Mouse (Mus musculus): ENCODE data around the gene Fam118b.

The Fam118b gene

DNA sequence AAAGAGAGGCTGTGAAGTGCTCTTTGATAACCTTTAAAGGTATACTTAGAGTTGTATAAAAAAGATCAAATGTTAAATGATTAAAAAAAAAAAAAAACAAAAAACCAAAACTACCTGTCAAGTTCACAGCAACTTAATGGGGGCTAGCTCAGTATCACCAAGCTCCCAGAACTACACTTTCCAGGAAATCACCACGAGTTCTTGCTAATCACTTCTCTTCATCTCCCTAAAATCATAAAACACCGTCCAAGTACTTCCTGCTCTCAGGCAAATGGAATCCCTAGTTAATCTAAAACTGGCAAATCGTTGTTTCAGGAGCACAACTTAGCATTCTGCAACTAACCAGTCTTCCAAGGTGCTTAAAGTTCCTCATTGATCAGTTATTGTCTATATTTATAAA is 3.1 kb downstream of the Fam118b start:
- in situ Hi-C loops (cut with MboI), result no loop called here

DNA sequence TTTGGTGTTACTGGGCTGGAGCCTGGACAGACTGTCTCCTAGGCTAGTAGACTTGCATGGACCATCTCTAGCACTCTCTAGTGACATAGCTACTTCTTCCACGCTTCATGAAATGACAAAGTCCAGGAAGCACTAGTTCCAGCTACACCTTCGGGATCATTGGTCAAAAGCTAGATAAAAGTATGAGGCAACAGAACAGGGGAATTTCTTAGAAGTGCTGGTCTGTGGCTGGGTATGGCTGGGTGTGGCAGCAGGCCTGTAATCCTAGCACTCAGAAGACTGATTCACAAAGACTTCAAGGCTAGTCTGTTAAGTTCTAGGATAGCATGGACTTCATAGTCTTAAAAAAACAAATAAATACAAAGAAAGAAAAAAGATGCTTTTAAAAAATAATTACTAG is 4.2 kb downstream of the Fam118b start:
- in situ Hi-C loops (cut with MboI), result no loop called here

DNA sequence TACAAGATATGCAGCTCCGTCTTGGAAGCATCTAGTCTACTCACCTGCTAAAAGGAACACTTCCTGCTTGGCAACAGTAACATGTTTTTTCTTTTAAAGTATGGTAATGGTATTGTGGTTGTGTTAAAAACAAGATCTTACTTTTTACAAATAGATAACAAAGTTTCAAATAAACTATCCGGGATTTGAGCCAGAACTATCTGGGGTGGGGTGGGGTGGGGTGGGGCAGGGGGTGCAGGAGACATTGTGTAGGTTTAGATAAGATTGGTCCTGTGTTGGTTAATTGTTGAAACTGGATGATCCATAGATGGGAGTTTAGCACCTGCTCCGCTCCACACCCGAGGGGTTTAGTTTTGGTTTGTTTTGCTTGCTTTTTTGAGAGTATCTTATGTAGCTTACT is 5.2 kb downstream of the Fam118b start:
- in situ Hi-C loops (cut with MboI), result no loop called here

DNA sequence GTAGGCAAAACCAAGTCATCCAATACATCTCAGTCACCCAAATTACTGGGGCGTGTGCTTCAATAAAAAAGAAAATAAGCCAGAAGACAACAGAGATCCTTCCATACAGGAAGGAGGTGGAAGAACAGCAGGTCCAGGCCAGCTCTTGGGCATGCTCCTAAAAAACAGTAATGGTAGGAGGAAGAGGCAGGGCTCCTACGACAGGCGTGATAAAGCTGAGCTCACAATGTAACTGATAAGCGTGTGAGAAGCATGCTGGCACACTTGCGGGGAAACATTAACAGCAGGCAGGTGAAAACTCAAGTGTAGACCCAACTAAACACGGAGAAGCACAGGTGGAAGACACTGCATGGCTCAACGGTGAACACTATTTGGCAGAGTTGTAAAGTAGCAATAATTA is 10.2 kb downstream of the Fam118b start:
- in situ Hi-C loops (cut with MboI), result no loop called here

DNA sequence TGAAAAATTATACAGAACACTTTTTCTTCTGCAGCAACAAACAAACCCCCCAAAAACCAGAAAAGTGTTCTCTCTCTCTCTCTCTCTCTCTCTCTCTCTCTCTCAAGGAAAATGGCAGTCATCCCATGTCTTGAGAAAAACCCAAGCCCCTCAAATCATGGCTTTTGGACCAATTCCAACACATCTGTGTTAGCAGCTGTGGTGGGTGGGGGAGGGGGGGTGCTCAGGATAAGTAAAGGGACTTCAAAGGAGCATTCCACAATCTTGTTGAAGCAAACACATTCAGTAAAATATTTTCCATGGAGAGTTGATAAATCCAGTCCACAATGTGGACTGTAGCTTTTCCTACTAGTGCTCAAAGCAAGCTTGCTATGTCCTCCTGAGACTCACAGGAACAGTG is 18.1 kb downstream of the Fam118b start:
- in situ Hi-C loops (cut with MboI), result no loop called here

DNA sequence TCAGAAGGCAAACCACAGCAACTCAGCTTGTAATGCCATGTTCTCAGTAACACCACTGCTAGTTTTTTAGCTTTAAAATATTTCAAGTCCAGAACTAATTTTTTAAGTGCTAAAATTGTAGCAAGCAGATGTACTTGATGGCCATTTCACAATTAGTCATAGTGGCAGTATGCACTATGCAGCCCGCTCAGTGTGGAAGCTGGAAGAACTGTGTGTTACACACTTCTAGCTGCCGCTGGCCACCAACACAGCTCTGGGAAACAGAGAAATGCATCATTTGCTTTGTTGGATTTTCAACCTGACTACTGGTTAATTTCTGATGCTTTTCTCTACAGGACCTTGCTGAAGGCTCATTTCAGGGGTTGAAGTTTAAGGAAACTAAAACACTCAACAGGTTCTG is 20.2 kb downstream of the Fam118b start:
- in situ Hi-C loops (cut with MboI), result no loop called here

DNA sequence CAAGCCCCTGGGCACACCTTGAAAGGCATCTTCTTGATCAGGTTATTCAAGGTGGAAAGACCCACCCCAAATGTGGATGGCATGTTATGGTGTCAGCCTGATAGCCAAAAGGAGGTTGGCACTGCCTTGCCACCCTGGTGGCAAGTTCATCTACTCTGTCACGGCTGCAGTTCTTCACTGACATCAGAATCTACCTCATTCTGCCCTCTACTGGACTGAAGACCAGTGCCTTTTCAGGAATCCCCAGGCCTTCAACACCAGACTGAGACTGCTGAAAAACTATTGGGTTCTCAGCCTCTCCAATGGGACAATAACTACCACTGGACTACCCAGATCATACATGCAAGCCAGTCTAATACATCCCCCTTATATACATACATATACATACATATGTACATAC is 27.9 kb downstream of the Fam118b start:
- in situ Hi-C loops (cut with MboI), result no loop called here

DNA sequence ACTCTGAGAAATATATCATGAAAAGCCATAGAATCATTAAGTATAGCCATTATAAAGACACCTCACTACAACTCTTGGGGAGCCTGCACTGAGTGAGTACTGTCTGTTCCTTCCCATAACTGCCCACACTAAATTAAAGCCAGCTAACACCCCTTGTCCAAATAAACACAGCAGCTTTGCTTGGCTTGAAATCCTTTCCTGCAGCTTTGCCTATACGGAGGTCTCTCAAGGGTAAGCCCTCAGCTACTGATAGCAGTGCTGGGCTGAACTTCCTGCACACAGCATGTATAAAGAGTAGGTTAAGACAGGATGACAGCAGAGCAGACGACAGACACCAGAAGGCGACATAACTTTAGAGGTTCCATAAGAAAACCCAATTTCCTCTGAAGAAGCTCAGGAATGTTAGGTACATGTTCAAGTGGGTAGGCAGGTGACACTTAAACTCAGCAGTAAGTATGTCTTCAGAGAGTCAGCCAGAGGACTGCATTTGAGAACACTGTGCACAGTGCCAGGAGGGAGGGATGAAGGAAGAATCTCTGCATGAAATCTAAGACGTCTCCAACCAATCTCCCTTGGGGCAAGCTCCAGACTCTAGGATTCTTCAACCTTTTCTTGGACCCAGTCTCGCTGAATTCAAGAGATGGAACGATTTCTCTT is 28.6 kb downstream of the Fam118b start:
- in situ Hi-C loops (cut with MboI), result no loop called here

DNA sequence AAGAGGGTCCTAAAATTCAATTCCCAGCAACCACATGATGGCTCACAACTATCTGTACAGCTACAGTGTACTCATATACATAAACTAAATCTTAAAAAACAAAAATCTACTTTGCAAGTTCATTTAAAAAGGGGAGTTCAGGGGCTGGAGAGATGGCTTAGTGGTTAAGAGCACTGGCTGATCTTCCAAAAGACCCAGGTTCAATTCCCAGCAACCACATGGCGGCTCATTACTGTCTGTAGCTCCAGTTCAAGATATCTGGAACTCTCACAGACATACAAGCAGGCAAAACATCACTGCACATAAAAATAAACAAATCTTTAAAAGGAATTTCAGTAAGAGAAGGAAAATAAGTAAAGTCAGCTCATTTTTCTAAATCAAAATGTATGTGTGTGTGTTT is 29.2 kb downstream of the Fam118b start:
- in situ Hi-C loops (cut with MboI), result no loop called here

DNA sequence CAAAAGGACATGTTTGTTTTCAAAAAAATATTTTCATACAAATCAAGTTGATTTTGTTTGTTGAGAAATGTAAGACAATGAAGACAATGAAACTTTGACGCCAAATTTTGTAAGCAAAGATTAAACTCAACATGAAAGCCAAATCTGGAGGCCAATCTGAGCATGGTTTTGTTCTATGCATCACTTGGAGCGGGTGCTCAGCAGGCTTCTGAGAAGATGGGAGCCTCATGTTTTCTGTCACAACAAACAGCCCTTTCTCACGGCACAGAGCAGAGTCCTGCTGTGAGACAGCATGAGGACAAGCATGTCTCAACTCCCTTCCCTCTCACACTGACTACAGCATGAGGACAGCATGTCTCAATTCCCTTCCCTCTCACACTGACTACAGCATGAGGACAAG is 31.6 kb downstream of the Fam118b start:
- in situ Hi-C loops (cut with MboI), result no loop called here

DNA sequence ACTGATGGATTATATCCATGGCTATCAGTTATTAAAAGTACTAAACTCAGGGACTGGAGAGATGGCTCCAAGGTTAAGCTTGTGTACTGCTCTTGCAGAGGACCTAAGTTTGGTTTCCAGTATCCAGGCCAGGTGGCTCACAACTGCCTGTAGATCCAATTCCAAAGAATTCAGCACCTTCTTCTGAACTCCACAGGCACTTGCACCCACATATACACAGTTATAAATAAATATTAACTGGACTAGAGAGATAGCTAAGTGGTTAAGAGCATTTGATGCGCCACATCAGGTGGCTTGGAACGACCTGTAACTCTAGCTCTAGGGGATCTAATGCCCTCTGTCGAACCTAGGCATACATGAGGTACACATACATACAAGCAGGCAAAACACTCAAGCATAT is 38.9 kb downstream of the Fam118b start:
- in situ Hi-C loops (cut with MboI), result no loop called here

DNA sequence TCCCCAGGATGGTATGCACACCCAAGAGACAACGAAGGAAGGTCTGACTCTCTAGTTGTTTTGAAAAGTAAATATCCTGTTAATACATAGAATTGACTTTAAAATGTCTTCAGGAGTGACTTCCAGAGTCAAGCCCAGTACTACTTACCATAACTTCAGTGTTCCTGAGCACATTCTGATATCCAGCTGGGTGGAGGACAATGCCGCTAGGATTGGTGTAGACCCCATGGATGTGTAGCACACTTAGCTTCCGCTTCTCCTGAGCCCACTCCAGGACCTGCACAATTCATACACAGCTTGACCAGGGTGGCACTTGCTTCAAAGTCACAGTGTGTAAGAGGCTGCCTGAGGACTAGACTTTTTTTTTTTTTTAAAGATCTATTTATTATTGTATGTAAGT is 44.1 kb downstream of the Fam118b start:
- in situ Hi-C loops (cut with MboI), result no loop called here

DNA sequence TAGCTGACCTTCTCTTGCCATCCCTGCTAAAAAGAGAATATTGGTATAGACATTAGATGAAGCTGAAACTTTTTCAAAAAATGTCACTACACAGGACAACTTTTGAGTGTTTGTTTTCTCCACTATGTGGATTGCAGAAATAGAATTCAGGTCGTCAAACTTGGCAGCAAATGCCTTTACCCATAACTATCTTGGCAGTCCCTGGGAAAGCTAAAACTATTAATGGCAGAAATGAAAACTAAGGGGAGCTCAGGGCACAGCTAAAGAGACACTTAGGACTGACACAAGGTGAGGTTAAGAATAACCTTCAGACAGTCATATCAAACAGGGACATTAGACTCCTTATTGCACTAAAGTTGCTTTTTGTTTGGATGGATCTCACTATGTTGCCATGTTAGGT is 49.6 kb downstream of the Fam118b start:
- in situ Hi-C loops (cut with MboI), result no loop called here

DNA sequence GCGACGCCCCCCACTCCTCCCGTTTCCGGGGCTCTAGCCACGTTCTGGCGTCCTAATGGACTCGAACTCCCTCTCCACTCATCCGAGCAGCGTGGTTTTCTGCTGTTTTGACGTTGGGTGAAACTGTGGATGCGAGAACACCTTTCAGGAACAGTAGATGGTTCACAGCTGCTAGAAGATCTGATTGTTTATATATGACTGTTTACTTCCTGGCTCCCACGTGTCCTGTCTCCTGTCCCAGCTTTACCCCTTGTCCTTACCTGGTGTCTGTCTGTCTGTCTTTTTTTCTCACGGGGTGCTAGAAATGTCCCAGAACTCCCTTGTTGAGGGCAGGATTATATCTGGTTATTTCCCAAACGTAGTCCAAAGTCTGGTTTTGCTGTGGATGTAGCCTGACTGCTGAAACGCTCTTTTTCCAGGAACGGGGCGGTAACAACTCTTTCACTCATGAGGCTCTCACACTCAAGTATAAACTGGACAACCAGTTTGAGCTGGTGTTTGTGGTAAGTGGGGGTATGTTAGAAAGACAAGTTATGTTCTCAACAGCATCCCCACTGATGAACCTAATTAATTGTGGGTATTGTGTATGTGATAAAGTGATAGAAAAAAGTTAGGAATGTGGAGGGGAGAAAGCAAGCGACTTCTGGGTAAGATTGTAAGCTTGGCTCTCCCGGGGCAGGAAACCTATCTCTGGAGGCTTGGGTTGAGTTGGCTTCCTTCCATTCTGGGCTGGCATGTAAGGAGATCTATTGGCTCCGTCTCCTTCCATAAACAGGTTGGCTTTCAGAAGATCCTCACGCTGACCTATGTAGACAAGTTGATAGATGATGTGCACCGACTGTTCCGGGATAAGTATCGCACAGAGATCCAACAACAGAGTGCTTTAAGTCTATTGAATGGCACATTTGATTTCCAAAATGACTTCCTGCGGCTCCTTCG is 55.8 kb downstream of the Fam118b start:
- in situ Hi-C loops (cut with MboI), result no loop called here

DNA sequence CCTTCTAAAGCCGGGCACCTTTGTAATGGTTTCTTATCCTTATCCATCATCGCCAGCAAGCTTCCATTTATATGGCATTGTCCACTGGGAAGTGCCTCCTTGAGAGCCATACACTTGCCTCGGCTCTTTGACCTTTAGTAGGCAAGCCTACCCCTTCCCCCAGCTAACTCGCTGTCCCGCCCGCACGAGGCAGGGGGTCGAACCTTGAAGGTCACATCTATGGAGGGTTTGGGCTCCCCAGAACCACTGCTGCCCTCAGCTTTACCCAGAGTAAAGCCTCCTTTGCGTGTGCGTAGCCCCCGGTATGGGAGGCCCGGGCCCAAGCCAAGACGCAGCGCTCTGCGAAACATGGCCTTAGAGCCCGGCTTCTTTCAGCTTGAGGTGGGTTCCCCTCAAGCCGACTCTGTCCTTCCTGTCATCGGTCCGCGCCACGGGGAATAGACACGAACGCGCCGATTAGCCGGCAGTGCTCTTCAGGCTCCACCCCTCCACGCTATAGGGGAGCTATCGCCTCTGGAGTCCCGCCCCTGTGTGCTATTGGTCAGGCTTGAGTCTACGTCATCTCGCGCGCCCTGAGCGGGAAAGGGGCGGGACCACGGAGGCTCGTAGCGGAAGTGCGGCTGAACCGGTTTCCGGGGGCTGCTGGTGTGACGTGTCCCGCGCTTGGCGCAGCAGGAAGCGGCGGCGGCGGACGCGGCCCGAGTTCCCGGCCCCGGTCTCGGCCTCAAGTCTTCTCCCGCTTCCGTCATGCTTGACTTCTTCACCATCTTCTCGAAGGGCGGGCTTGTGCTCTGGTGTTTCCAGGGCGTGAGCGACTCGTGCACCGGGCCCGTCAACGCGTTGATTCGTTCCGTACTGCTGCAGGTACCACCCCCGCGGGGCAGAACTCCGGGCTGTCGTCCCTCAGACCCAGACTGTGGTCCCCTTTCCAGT is 56.8 kb downstream of the Fam118b start, which contains the start of gene Foxred1:
Foxred1 (minus strand) TSS at position 514 of the 933 bp plus-strand sequence.
- in situ Hi-C loops (cut with MboI), result no loop called here

DNA sequence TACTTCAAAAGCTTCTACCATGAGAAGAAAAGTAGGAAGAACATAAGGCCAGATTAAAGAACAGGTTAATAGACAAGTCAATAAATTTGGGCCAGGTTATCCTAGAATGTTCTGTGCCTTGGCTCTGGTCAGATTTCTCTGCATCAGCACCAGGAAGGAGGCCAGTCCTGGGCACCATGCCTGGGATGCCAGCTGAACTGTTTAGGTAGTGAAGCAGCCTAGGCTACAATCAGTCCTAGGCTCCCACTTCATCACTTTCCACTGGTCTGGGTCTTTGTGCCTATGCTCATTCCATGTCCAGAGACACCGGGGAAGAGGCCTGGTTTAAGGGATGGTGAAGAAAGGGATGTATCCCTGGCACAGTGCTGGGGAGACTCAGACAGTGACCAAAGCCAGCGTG is 63.2 kb downstream of the Fam118b start:
- in situ Hi-C loops (cut with MboI), result no loop called here

DNA sequence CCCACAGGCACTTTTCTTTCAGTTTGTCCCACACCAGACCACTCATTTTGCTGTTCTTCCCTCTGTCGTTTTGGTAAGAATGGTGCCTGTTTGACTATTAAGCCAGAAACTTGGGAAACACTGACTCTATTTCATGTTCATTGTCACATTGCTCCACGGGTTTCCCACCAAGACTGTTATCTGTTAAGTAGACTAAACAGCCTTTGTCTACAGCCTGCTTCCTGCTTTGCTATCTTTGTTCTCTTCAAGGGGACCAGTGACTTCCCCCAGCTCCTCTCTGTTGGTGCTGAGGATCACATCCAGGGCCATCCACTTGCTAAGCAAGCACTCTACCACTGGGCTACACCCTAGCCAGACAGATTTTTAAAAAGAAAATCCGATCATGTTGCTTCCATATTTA is 64.1 kb downstream of the Fam118b start:
- in situ Hi-C loops (cut with MboI), result no loop called here

DNA sequence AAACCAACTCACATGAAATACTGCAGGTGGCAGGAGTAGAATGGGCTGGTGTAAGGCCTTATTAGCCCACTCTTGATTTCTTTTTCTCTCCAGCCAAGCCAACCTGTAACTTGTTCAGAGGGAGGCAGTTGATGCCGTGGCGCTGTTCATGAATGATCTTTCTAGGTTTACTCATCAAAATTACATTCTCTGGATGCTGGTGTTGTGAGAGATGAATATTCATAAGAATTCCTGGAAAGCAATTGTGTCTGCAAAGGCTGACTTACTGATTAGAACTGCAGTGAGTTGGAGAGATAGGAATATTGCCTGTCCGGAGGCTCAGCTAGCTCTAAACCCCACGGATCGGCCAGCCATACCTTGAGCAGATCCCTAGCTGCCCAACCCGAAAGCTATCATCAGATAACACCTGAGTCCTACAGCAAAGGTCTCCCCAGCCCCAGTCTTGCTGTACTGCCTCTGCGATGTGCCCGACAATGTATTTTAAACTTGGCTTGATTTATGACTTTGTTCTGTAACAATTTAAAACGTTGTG is 67.0 kb downstream of the Fam118b start:
- in situ Hi-C loops (cut with MboI), result no loop called here

DNA sequence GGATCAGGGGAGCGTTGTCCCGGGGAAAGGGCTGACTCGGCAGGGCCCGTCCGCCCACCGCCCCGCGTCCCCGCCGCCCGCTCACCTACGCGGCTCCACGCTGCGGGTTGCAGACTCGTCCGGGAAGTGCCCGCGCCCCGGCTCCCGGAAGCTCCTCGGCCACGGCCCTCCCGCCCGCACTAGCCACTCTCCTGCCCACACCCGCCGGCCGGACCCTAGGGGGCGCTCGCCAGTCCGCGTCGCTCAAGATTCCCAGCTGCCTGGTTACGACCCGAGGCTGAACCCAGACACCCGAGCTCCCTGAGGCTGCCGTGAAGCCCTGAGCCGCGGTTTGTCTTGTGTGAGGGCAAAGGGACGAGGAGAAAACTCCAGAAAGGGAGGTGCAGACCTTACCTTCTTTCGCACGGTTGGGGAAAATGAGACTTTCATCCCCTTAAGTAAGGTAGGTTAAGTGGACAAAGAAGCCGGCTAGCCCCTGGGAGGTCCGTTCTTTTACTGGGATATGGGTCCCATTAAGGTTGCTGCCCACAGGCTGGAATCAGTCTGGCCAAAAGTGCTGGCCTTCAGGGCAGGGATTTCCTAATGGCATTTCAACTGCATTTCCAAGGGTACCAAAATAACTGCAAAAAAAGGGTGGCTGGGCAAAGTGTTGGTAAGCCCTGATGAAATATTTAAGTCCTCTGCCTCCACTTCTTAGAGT is 67.7 kb downstream of the Fam118b start, which contains the start of the genes Srpr and Tirap:
Srpr (plus strand) TSS at position 404 of the 700 bp plus-strand sequence.
Tirap (minus strand) TSS at position 520 of the 700 bp plus-strand sequence.
- in situ Hi-C loops (cut with MboI), result no loop called here

DNA sequence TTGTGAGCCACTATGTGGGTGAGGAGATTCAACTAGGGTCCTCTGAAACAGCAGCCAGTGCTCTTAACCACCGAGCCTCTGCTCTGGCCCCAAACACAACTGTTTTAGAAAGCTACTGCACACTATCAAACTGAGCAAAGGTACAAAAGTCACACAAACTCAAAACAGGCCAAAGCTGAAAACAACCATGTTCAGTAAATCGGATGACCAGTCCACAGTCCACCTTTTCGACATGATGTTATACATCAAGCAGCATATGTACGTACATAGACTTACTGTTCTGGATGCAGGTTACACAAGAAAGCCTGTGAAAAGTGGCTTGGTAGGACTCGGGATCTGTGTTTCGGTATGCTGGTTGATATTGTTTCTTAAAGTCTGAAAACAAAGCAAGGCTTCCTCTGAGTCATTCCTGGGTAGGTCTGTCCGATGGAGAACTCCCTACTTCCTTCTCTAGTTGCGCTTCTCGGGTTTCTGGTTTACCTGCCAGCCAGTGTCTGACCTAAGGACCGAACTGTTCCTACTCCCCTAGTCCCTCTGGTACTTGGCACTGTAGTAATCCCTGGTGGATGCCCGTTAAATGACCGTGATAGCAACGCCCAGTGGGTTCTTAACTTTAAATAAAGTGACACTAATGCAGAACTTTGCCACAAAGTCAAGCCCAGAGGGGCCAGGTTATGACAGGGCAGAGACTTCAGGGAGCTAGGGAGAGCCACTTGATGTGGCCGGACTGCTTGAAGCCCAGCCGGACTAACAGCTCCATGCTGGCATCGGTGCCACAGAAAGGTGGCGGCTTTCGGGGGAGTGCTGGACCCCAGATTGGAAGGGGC is 68.4 kb downstream of the Fam118b start:
- in situ Hi-C loops (cut with MboI), result no loop called here
